Mouse (Mus musculus): ENCODE measurements at regions not wholly inside any gene's neighbourhood (a gene's known extent, or its start where the extent isn't known, plus 50 kb on each side); places are given as distances from the start of the nearest gene placed in this dataset.

DNA sequence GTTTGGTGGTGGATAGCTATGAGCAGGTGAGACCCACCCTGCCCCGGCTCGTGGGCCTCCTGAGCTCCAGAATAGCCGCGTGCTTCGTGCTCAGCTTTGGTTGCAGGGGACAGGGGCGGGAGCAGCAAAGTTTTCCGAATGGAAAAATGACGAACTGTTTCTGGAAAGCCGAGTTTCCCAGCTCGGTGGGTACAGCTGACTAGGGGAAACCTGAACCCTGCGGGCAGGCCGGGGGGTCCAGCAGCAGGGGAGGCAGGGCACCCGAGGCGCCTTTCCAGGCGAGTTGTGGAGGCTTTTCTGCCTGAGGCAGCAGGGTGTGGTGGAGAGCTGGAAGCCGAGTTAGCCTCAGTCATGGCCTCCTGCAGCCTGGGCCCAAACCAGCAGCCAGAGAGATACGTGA lies 88.8 kb upstream of the 1600014C23Rik start:
- TF ChIP-seq POLR2AphosphoS5 (IDR thresholded peaks at IDR 0.05; ENCODE audit: borderline replicate concordance, low read depth, low read length) (no peak), ZMIZ1 (IDR thresholded peaks at IDR 0.05; ENCODE audit: low read depth, low read length) (no peak)
